Mouse (Mus musculus): ENCODE results near the gene Tmem217.

DNA sequence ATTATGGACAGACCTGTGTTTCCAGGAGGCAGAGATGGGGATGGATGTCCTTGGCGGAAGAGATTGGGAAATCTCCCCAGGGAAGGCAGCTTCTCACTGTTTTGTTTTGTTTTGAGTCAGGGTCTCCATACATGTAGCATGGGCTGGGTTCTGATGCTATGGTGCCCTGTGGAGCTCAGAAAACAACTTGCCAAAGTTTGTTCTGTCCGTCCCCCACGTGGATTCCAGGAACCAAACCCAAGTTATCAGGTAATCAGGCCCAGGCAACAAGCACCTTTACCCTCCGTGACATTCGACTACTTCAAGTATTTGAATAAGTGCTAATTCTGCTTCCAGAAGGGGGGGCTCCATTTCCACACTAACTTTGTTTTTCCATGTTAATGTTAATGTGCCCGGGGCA, 52.7 kb downstream of the Tmem217 start:
- TF ChIP-seq CTCF (IDR thresholded peaks at IDR 0.05; ENCODE audit: borderline replicate concordance, extremely low read depth, insufficient read depth, insufficient read length) (no peak), POLR2A (IDR thresholded peaks at IDR 0.05; ENCODE audit: borderline replicate concordance, extremely low read depth, insufficient read depth, insufficient read length, poor library complexity, severe bottlenecking) (no peak)

Data from brain, embryonic 14.5 days (tissue).